ENCODE assay signal across 8 mouse cellular contexts in the genomic region with DNA sequence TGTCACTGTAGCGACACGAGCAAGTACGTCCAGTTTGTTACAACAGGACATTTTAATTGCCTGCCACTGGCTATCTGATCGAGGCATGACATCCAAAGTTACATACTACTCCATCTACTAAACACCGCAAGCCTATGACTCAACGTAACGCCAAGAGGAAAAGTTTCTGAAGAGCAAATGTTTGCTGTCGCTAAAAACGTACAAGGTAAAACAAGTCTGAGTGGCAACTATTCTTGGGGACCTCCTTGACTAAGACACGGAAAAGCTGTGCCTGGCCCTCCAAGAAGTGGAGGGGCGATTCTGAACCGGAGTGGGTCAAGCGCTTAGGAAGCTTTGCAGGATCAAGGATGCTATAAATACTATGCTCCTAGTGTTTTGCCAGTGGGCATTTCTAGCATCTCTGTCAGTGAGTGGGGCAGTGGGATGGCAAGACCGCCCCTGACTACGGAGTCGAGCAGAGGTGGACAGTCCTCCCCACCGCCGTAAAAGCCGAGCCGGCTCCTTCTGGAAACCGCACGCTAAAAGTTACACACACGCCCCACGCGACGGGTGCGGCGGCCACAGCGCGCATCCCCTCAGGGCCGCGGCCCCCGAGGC. TPM values are rescaled to one million over a fixed set of nuclear protein-coding genes. Genes with fewer than 3 reads are reported as not detected.
DNase-seq lines count a peak whose midpoint lies in the region; ATAC-seq and TF ChIP-seq lines count a peak whose summit lies in the region.

No protein-coding gene starts in this region.

- H3K9ac ChIP-seq in ES-E14 (ENCODE audit: insufficient read depth, low read depth, low read length, poor library complexity, severe bottlenecking) = peak overlapping the region; percentile 98
- H3K9ac ChIP-seq in embryonic facial prominence, embryonic 12.5 days = peak overlapping the region; percentile 99
- peak overlapping the region; percentile 91 for H3K9ac ChIP-seq in midbrain, embryonic 11.5 days (ENCODE audit: low read length)
- H3K9ac ChIP-seq in stomach, embryonic 14.5 days (replicated peaks; ENCODE audit: low read depth, low read length) = peak overlapping the region; percentile 97

- H3K4me1 ChIP-seq in ES-E14 (ENCODE audit: control insufficient read depth in 2 of 2, insufficient read depth in 2 of 2, low read length in 2 of 2, poor library complexity in 1 of 2) = peaks cover 2 to 5% of the 10 kb centered on the region in 2 experiments; a peak in 2 of 4 replicates
- peaks cover 14% of the 10 kb centered on the region for H3K4me1 ChIP-seq in embryonic facial prominence, embryonic 12.5 days
- H3K4me1 ChIP-seq in hindbrain, embryonic 10.5 days (replicated peaks) = peaks cover 33% of the 10 kb centered on the region
- peaks cover 2% of the 10 kb centered on the region; the same call in 1 of the 2 replicates for H3K4me1 ChIP-seq in midbrain, embryonic 11.5 days (ENCODE audit: control insufficient read depth, insufficient read depth, low read length)
- H3K4me1 ChIP-seq in stomach, embryonic 14.5 days (ENCODE audit: control insufficient read depth, insufficient read depth, low read length) = peaks cover 8% of the 10 kb centered on the region

- H3K4me2 ChIP-seq in embryonic facial prominence, embryonic 12.5 days (replicated peaks) = peak overlapping the region; percentile 87
- H3K4me2 ChIP-seq in midbrain, embryonic 11.5 days = peak overlapping the region; percentile 88
- H3K4me2 ChIP-seq in stomach, embryonic 14.5 days (replicated peaks; ENCODE audit: low read depth, low read length) = peak overlapping the region; percentile 79

- in situ Hi-C loops in ES-E14 (cut with MboI; ENCODE audit: low sequenced_read_pairs in 2 of 2, unreplicated experiment in 2 of 2) = no loop called here

- no peaks in the 10 kb centered on the region for H3K27me3 ChIP-seq in embryonic facial prominence, embryonic 12.5 days
- no peaks in the 10 kb centered on the region for H3K27me3 ChIP-seq in hindbrain, embryonic 10.5 days (ENCODE audit: insufficient read depth, poor library complexity, severe bottlenecking)
- no peaks in the 10 kb centered on the region for H3K27me3 ChIP-seq in midbrain, embryonic 11.5 days (ENCODE audit: control insufficient read depth, insufficient read depth, low read length)
- H3K27me3 ChIP-seq in stomach, embryonic 14.5 days (ENCODE audit: control insufficient read depth, insufficient read depth, low read length) = no peaks in the 10 kb centered on the region

- intact Hi-C loops in left cerebral cortex, postnatal 4 days (cut with DNase I) = no loop called here

- WGBS in embryonic facial prominence, embryonic 12.5 days = under 1% methylated on average over 33 of the region's 33 CpGs
- under 1% methylated on average over 33 of the region's 33 CpGs for WGBS in hindbrain, embryonic 10.5 days
- under 1% methylated on average over 33 of the region's 33 CpGs for WGBS in midbrain, embryonic 11.5 days
- under 1% methylated on average over 33 of the region's 33 CpGs for WGBS in stomach, embryonic 14.5 days

- H3K36me3 ChIP-seq in ES-E14 (ENCODE audit: control insufficient read depth, insufficient read depth, low read length, poor library complexity, severe bottlenecking) = no peaks in the 10 kb centered on the region
- H3K36me3 ChIP-seq in embryonic facial prominence, embryonic 12.5 days = no peaks in the 10 kb centered on the region
- H3K36me3 ChIP-seq in hindbrain, embryonic 10.5 days = no peaks in the 10 kb centered on the region; the same call in 1 of the 2 replicates
- no peaks in the 10 kb centered on the region for H3K36me3 ChIP-seq in midbrain, embryonic 11.5 days (ENCODE audit: control insufficient read depth, insufficient read depth, low read length)
- H3K36me3 ChIP-seq in stomach, embryonic 14.5 days (ENCODE audit: control insufficient read depth, insufficient read depth, low read length) = no peaks in the 10 kb centered on the region

- ATAC-seq in embryonic facial prominence, embryonic 12.5 days (ENCODE audit: insufficient number of reproducible peaks, insufficient read depth, low FRiP score, low TSS enrichment) = 0 out of 2 replicates have a peak, but pooled peaks have one; percentile 10
- peak; percentile 9; the same call in 1 of the 2 replicates for ATAC-seq in midbrain, embryonic 11.5 days (ENCODE audit: low FRiP score)
- no peak; the same call in 1 of the 2 replicates for ATAC-seq in stomach, embryonic 14.5 days (ENCODE audit: insufficient number of reproducible peaks, insufficient read depth, low FRiP score, low read depth)

- H3K9me3 ChIP-seq in ES-E14 (ENCODE audit: control insufficient read depth, insufficient read depth, low read depth, low read length) = no peaks in the 10 kb centered on the region
- no peaks in the 10 kb centered on the region for H3K9me3 ChIP-seq in embryonic facial prominence, embryonic 12.5 days
- no peaks in the 10 kb centered on the region for H3K9me3 ChIP-seq in hindbrain, embryonic 10.5 days
- H3K9me3 ChIP-seq in midbrain, embryonic 11.5 days (ENCODE audit: control insufficient read depth, low read length) = no peaks in the 10 kb centered on the region
- H3K9me3 ChIP-seq in stomach, embryonic 14.5 days (ENCODE audit: control insufficient read depth, low read depth, low read length) = no peaks in the 10 kb centered on the region

- peak overlapping the region; percentile 96; the same call in 1 of the 2 replicates for H3K27ac ChIP-seq in ES-E14 (ENCODE audit: insufficient read depth, low read depth, low read length, poor library complexity, severe bottlenecking)
- peak overlapping the region; percentile 98 for H3K27ac ChIP-seq in embryonic facial prominence, embryonic 12.5 days
- peak overlapping the region; percentile 97 for H3K27ac ChIP-seq in hindbrain, embryonic 10.5 days
- H3K27ac ChIP-seq in midbrain, embryonic 11.5 days (ENCODE audit: low read depth, low read length) = peak overlapping the region; percentile 97
- peak overlapping the region; percentile 98 for H3K27ac ChIP-seq in stomach, embryonic 14.5 days (ENCODE audit: low read length)

- H3K4me3 ChIP-seq in ES-E14 (ENCODE audit: insufficient read depth in 1 of 2, low read depth in 1 of 2, low read length in 2 of 2, poor library complexity in 1 of 2, severe bottlenecking in 1 of 2) = peak overlapping the region; percentile 96 to 98
- H3K4me3 ChIP-seq in embryonic facial prominence, embryonic 12.5 days = peak overlapping the region; percentile 92
- H3K4me3 ChIP-seq in hindbrain, embryonic 10.5 days = peak overlapping the region; percentile 83
- peak overlapping the region; percentile 86 for H3K4me3 ChIP-seq in midbrain, embryonic 11.5 days (ENCODE audit: low read depth, low read length)
- peak overlapping the region; percentile 84 for H3K4me3 ChIP-seq in stomach, embryonic 14.5 days (ENCODE audit: low read depth, low read length)

- DNase-seq in layer of hippocampus, adult 11-12 months (ENCODE audit: low spot score) = peak; percentile 21
- no peak for DNase-seq in layer of hippocampus, adult 18-20 months (ENCODE audit: low spot score in 2 of 2)
- no peak for DNase-seq in ES-E14 (ENCODE audit: low read depth, low spot score)
- DNase-seq in hindbrain, embryonic 10.5 days (ENCODE audit: low spot score) = peak; percentile 41
- DNase-seq in left cerebral cortex, postnatal 4 days = peak; percentile 32
- DNase-seq in midbrain, embryonic 11.5 days (ENCODE audit: low spot score, missing footprints) = peak; percentile 91

TF ChIP-seq in ES-E14, 5 proteins besides CTCF, POLR2A, EP300 and RAD21:
- TF ChIP-seq MAFK (IDR thresholded peaks at IDR 0.05; ENCODE audit: insufficient read depth, low read depth, low read length) (no peak), CHD2 (IDR thresholded peaks at IDR 0.05; ENCODE audit: low read depth, low read length) (no peak), HCFC1 (IDR thresholded peaks at IDR 0.05; ENCODE audit: borderline replicate concordance, insufficient read depth, low read length) (no peak), ZNF384 (IDR thresholded peaks at IDR 0.05; ENCODE audit: low read depth, low read length) (no peak), ZC3H11A (IDR thresholded peaks at IDR 0.05; ENCODE audit: borderline replicate concordance, low read depth, low read length) (no peak)

RNA-seq across cellular contexts. Expression of gene Cul3, which starts 0.8 kb away (rescaled TPM):
- total RNA-seq in layer of hippocampus, adult 18-20 months (2021) = 100 to 1,000 TPM; 127 to 142 TPM
- 53.8 and 89.7 TPM in 2 replicates for total RNA-seq in ES-E14 (2012; rRNA removed)
- polyA plus RNA-seq in embryonic facial prominence, embryonic 12.5 days (2016; fragmentation: Nextera tagmentation; extraction: Ambion mirVana) = 25.5 and 28.1 TPM in 2 replicates
- 20.2 and 30.7 TPM in 2 replicates for polyA plus RNA-seq in hindbrain, embryonic 10.5 days (2016; fragmentation: Nextera tagmentation; extraction: Ambion mirVana)
- 100 to 1,000 TPM; 139 to 153 TPM for total RNA-seq in left cerebral cortex, postnatal 4 days (2021)
- polyA plus RNA-seq in midbrain, embryonic 11.5 days (2014; fragmentation: Nextera tagmentation; extraction: Ambion mirVana) = 51.7 and 53.7 TPM in 2 replicates
- polyA plus RNA-seq in stomach, embryonic 14.5 days (2014; fragmentation: Nextera tagmentation; extraction: Ambion mirVana) = 51.7 and 57.0 TPM in 2 replicates

Comparison
In these comparisons a context has a peak if more than half of its experiments do, and no peak if none do; other contexts are left out.
1. DNase-seq: peak in layer of hippocampus, adult 11-12 months (single experiment), hindbrain, embryonic 10.5 days (single experiment), left cerebral cortex, postnatal 4 days (single experiment) and midbrain, embryonic 11.5 days (single experiment); none in layer of hippocampus, adult 18-20 months (0 of 2) and ES-E14 (single experiment).
2. Peak in every context shown above with its lines, with median percentiles within 50 percentile points of each other: H3K27ac ChIP-seq, H3K4me3 ChIP-seq, H3K9ac ChIP-seq and H3K4me2 ChIP-seq.